Mouse (Mus musculus): ENCODE results near the gene Edem1. TPM values are rescaled to one million over a fixed set of nuclear protein-coding genes. Genes with fewer than 3 reads are reported as not detected.
A peak's percentile ranks its signal among the peaks of the same experiment; 100 is the strongest.

Gene Edem1
- polyA plus RNA-seq, 1 experiment from 2014 or later, result 25.0 TPM

GRCm38 (mm10) chr6:108833963-108834697 is 5.7 kb downstream of the Edem1 start:
- WGBS, result 56% methylated on average over 8 of the region's 8 CpGs
- Histone ChIP-seq H3K27me3 (replicated peaks; ENCODE audit: control insufficient read depth, insufficient read depth, low read length) (no peaks in the 10 kb centered on the region), H3K36me3 (ENCODE audit: control insufficient read depth, insufficient read depth, low read length) (peaks cover 8% of the 10 kb centered on the region; the same call in 1 of the 2 replicates), H3K9me3 (ENCODE audit: control insufficient read depth, low read length) (no peaks in the 10 kb centered on the region), H3K27ac (ENCODE audit: low read depth, low read length) (peak overlapping the region; percentile 22; the same call in 1 of the 2 replicates), H3K4me2 (peak overlapping the region; percentile 12), H3K4me3 (ENCODE audit: low read depth, low read length) (no peak overlapping the region), H3K4me1 (replicated peaks; ENCODE audit: control insufficient read depth, insufficient read depth, low read length) (peaks cover 37% of the 10 kb centered on the region), H3K9ac (ENCODE audit: low read depth, low read length) (no peak overlapping the region)
- DNase-seq (ENCODE audit: low spot score) (no peak), ATAC-seq (replicated peaks; ENCODE audit: low FRiP score) (no peak)

GRCm38 (mm10) chr6:108835765-108836691 is 7.6 kb downstream of the Edem1 start:
- no peak overlapping the region for H3K4me3 ChIP-seq (ENCODE audit: low read depth, low read length)
- peaks cover 8% of the 10 kb centered on the region; the same call in 1 of the 2 replicates for H3K36me3 ChIP-seq (ENCODE audit: control insufficient read depth, insufficient read depth, low read length)
- peak overlapping the region; percentile 27; the same call in 1 of the 2 replicates for H3K4me2 ChIP-seq
- no peak for DNase-seq (ENCODE audit: low spot score)
- peak; percentile 62 for ATAC-seq (replicated peaks; ENCODE audit: low FRiP score)
- H3K9ac ChIP-seq (ENCODE audit: low read depth, low read length), result no peak overlapping the region
- H3K27ac ChIP-seq (ENCODE audit: low read depth, low read length), result no peak overlapping the region
- no peaks in the 10 kb centered on the region for H3K9me3 ChIP-seq (ENCODE audit: control insufficient read depth, low read length)
- 74% methylated on average over 16 of the region's 16 CpGs for WGBS
- peaks cover 29% of the 10 kb centered on the region for H3K4me1 ChIP-seq (replicated peaks; ENCODE audit: control insufficient read depth, insufficient read depth, low read length)
- no peaks in the 10 kb centered on the region for H3K27me3 ChIP-seq (replicated peaks; ENCODE audit: control insufficient read depth, insufficient read depth, low read length)

GRCm38 (mm10) chr6:108837081-108837480 is 8.6 kb downstream of the Edem1 start:
- ATAC-seq (replicated peaks; ENCODE audit: low FRiP score), result no peak
- Histone ChIP-seq H3K9ac (ENCODE audit: low read depth, low read length) (no peak overlapping the region), H3K4me1 (replicated peaks; ENCODE audit: control insufficient read depth, insufficient read depth, low read length) (peaks cover 25% of the 10 kb centered on the region), H3K9me3 (ENCODE audit: control insufficient read depth, low read length) (no peaks in the 10 kb centered on the region), H3K36me3 (ENCODE audit: control insufficient read depth, insufficient read depth, low read length) (peaks cover 8% of the 10 kb centered on the region; the same call in 1 of the 2 replicates), H3K4me2 (no peak overlapping the region), H3K27me3 (replicated peaks; ENCODE audit: control insufficient read depth, insufficient read depth, low read length) (no peaks in the 10 kb centered on the region), H3K4me3 (ENCODE audit: low read depth, low read length) (no peak overlapping the region), H3K27ac (ENCODE audit: low read depth, low read length) (no peak overlapping the region)
- WGBS, result 87% methylated on average over 4 of the region's 4 CpGs
- no peak for DNase-seq (ENCODE audit: low spot score)

GRCm38 (mm10) chr6:108837958-108838357 is 9.5 kb downstream of the Edem1 start:
- H3K4me1 ChIP-seq (replicated peaks; ENCODE audit: control insufficient read depth, insufficient read depth, low read length), result peaks cover 20% of the 10 kb centered on the region
- ATAC-seq (replicated peaks; ENCODE audit: low FRiP score) (no peak), DNase-seq (ENCODE audit: low spot score) (no peak)
- no peak overlapping the region for H3K4me2 ChIP-seq
- no peak overlapping the region for H3K4me3 ChIP-seq (ENCODE audit: low read depth, low read length)
- H3K36me3 ChIP-seq (ENCODE audit: control insufficient read depth, insufficient read depth, low read length), result peaks cover 8% of the 10 kb centered on the region; the same call in 1 of the 2 replicates
- H3K27ac ChIP-seq (ENCODE audit: low read depth, low read length), result no peak overlapping the region
- H3K27me3 ChIP-seq (replicated peaks; ENCODE audit: control insufficient read depth, insufficient read depth, low read length), result no peaks in the 10 kb centered on the region
- WGBS, result 81% methylated on average over 4 of the region's 4 CpGs
- no peaks in the 10 kb centered on the region for H3K9me3 ChIP-seq (ENCODE audit: control insufficient read depth, low read length)
- H3K9ac ChIP-seq (ENCODE audit: low read depth, low read length), result no peak overlapping the region

- Histone ChIP-seq H3K36me3 (ENCODE audit: control insufficient read depth, insufficient read depth, low read length) (peaks cover 12% of the 10 kb centered on the region), H3K27me3 (replicated peaks; ENCODE audit: control insufficient read depth, insufficient read depth, low read length) (no peaks in the 10 kb centered on the region), H3K9me3 (ENCODE audit: control insufficient read depth, low read length) (no peaks in the 10 kb centered on the region), H3K4me1 (replicated peaks; ENCODE audit: control insufficient read depth, insufficient read depth, low read length) (peaks cover 6% of the 10 kb centered on the region), H3K27ac (ENCODE audit: low read depth, low read length) (no peak overlapping the region), H3K4me3 (ENCODE audit: low read depth, low read length) (no peak overlapping the region), H3K9ac (ENCODE audit: low read depth, low read length) (no peak overlapping the region), H3K4me2 (no peak overlapping the region)
- ATAC-seq (replicated peaks; ENCODE audit: low FRiP score) (no peak), DNase-seq (ENCODE audit: low spot score) (no peak)
- WGBS, result 84% methylated on average over 4 of the region's 4 CpGs
Measured at GRCm38 (mm10) chr6:108839432-108839831, 11.0 kb downstream of the Edem1 start.

- Histone ChIP-seq H3K9ac (ENCODE audit: low read depth, low read length) (no peak overlapping the region), H3K27ac (ENCODE audit: low read depth, low read length) (no peak overlapping the region), H3K4me3 (ENCODE audit: low read depth, low read length) (no peak overlapping the region), H3K4me1 (replicated peaks; ENCODE audit: control insufficient read depth, insufficient read depth, low read length) (no peaks in the 10 kb centered on the region), H3K27me3 (replicated peaks; ENCODE audit: control insufficient read depth, insufficient read depth, low read length) (no peaks in the 10 kb centered on the region), H3K9me3 (ENCODE audit: control insufficient read depth, low read length) (no peaks in the 10 kb centered on the region), H3K4me2 (no peak overlapping the region), H3K36me3 (ENCODE audit: control insufficient read depth, insufficient read depth, low read length) (peaks cover 17% of the 10 kb centered on the region)
- no peak for ATAC-seq (replicated peaks; ENCODE audit: low FRiP score)
- WGBS, result 94% methylated on average over 8 of the region's 8 CpGs
- no peak for DNase-seq (ENCODE audit: low spot score)
Measured at GRCm38 (mm10) chr6:108840861-108841640, 12.6 kb downstream of the Edem1 start.

GRCm38 (mm10) chr6:108843664-108844063 is 15.2 kb downstream of the Edem1 start:
- WGBS, result 73% methylated on average over 1 of the region's 1 CpGs
- H3K9me3 ChIP-seq (ENCODE audit: control insufficient read depth, low read length), result no peaks in the 10 kb centered on the region
- no peak for ATAC-seq (replicated peaks; ENCODE audit: low FRiP score)
- no peak overlapping the region for H3K27ac ChIP-seq (ENCODE audit: low read depth, low read length)
- H3K9ac ChIP-seq (ENCODE audit: low read depth, low read length), result no peak overlapping the region
- H3K4me1 ChIP-seq (replicated peaks; ENCODE audit: control insufficient read depth, insufficient read depth, low read length), result no peaks in the 10 kb centered on the region
- H3K27me3 ChIP-seq (replicated peaks; ENCODE audit: control insufficient read depth, insufficient read depth, low read length), result no peaks in the 10 kb centered on the region
- peaks cover 14% of the 10 kb centered on the region for H3K36me3 ChIP-seq (ENCODE audit: control insufficient read depth, insufficient read depth, low read length)
- DNase-seq (ENCODE audit: low spot score), result no peak
- H3K4me3 ChIP-seq (ENCODE audit: low read depth, low read length), result no peak overlapping the region
- no peak overlapping the region for H3K4me2 ChIP-seq

GRCm38 (mm10) chr6:108844093-108844492 is 15.7 kb downstream of the Edem1 start:
- no peaks in the 10 kb centered on the region for H3K9me3 ChIP-seq (ENCODE audit: control insufficient read depth, low read length)
- peaks cover 16% of the 10 kb centered on the region for H3K36me3 ChIP-seq (ENCODE audit: control insufficient read depth, insufficient read depth, low read length)
- no peak overlapping the region for H3K9ac ChIP-seq (ENCODE audit: low read depth, low read length)
- H3K4me2 ChIP-seq, result no peak overlapping the region
- no peak overlapping the region for H3K27ac ChIP-seq (ENCODE audit: low read depth, low read length)
- H3K4me3 ChIP-seq (ENCODE audit: low read depth, low read length), result no peak overlapping the region
- 65% methylated on average over 3 of the region's 3 CpGs for WGBS
- DNase-seq (ENCODE audit: low spot score), result no peak
- ATAC-seq (replicated peaks; ENCODE audit: low FRiP score), result no peak
- H3K4me1 ChIP-seq (replicated peaks; ENCODE audit: control insufficient read depth, insufficient read depth, low read length), result no peaks in the 10 kb centered on the region
- H3K27me3 ChIP-seq (replicated peaks; ENCODE audit: control insufficient read depth, insufficient read depth, low read length), result no peaks in the 10 kb centered on the region
